Mouse (Mus musculus) kidney, postnatal 0 days (tissue): Measurements from ENCODE around the gene Gm15085. TPM values are rescaled to one million over a fixed set of nuclear protein-coding genes. Genes with fewer than 3 reads are reported as not detected.
"Not testable (repeated sequence)": the region's sequence is repeated elsewhere in the genome, so short reads cannot be mapped to it uniquely, and the experiment has no call there.

Experiments
- ATAC-seq: fragments of 200-750 bp; cut with Nextera tagmentation; replicated peaks from 2 replicates; pipeline ENCODE4 v1.8.0; 2017; ENCODE audit warnings: low read depth, moderate number of reproducible peaks, moderate TSS enrichment, moderate library complexity; ENCODE audit not compliant: low FRiP score
- DNase-seq: peaks from one replicate; pipeline ENCODE4 v3.0.0-alpha.2; 2016; ENCODE audit warnings: low spot score
- H3K27ac ChIP-seq: fragments of 300-500 bp; sonication (generic); 2 replicates; pipeline ENCODE4 v1.5.1; 2014; ENCODE audit warnings: mild to moderate bottlenecking
- H3K27me3 ChIP-seq: fragments of 300-500 bp; sonication (generic); 2 replicates; pipeline ENCODE4 v1.6.1; 2014; ENCODE audit warnings: low read length, mixed read lengths; ENCODE audit not compliant: insufficient read depth
- H3K36me3 ChIP-seq: fragments of 300-500 bp; sonication (generic); 2 replicates; pipeline ENCODE4 v1.6.1; 2014; ENCODE audit warnings: low read length, mixed read lengths; ENCODE audit not compliant: insufficient read depth
- H3K4me1 ChIP-seq: fragments of 300-500 bp; sonication (generic); replicated peaks from 2 replicates; pipeline ENCODE4 v1.6.1; 2014; ENCODE audit warnings: antibody characterized with exemption, low read length, mixed read lengths; ENCODE audit not compliant: insufficient read depth
- H3K4me2 ChIP-seq: fragments of 300-500 bp; sonication (generic); 2 replicates; pipeline ENCODE4 v1.6.1; 2014; ENCODE audit warnings: mild to moderate bottlenecking, low read length, moderate library complexity, mixed read lengths
- H3K4me3 ChIP-seq: fragments of 300-500 bp; sonication (generic); replicated peaks from 2 replicates; pipeline ENCODE4 v1.5.1; 2014; ENCODE audit warnings: low read depth, low read length
- H3K9ac ChIP-seq: fragments of 300-500 bp; sonication (generic); 2 replicates; pipeline ENCODE4 v1.6.1; 2014; ENCODE audit warnings: low read depth, low read length
- H3K9me3 ChIP-seq: fragments of 300-500 bp; sonication (generic); replicated peaks from 2 replicates; pipeline ENCODE4 v1.6.1; 2016; ENCODE audit warnings: low read length, inconsistent platforms, mixed read lengths
- WGBS: fragments of 180-500 bp; shearing (Covaris S2); extraction: QIAGEN DNeasy Blood & Tissue Kit; methylation state at CpG from one replicate; pipeline ENCODE4 v1.1.7; 2014; 5-methylcytosine and 5-hydroxymethylcytosine counted together
- polyA plus RNA-seq: library from polyadenylated mRNA; unstranded; fragments of >200 nt; fragmentation: Nextera tagmentation; extraction: Ambion mirVana; gene quantifications from 2 replicates; pipeline ENCODE4 v1.2.1, GENCODE M21; 2015

Gm15085 gene
- polyA plus RNA-seq, result not detected in 2 replicates

- not testable (repeated sequence) for H3K27ac ChIP-seq, H3K4me3 ChIP-seq, H3K9me3 ChIP-seq, H3K9ac ChIP-seq, H3K4me2 ChIP-seq, DNase-seq, H3K4me1 ChIP-seq, H3K27me3 ChIP-seq, H3K36me3 ChIP-seq, ATAC-seq
- no CpG with 5 or more reads among the region's 6 CpGs for WGBS
Measured at GRCm38 (mm10) chrX:149447317-149447716, at the start of gene Gm15085. TSS of gene Gm15085 (plus strand) at chrX:149447617.

Other genes with a start within 250 kb of the Gm15085 start
- gene Gm15093, start 175.2 kb upstream of the Gm15085 start, polyA plus RNA-seq, result not detected in 2 replicates
- gene Gm10439, start 147.0 kb downstream of the Gm15085 start, polyA plus RNA-seq, result not detected in 2 replicates